Mouse (Mus musculus): ENCODE data around the gene Bckdha. TPM values are rescaled to one million over a fixed set of nuclear protein-coding genes. Genes with fewer than 3 reads are reported as not detected.

Gene Bckdha
- polyA plus RNA-seq, 1 experiment, result 16.4 TPM

- no peak within 1 kb of the TSS for H3K27ac ChIP-seq (ENCODE audit: insufficient read depth, low read length)
- no peaks in the 10 kb centered on the region for H3K4me1 ChIP-seq (ENCODE audit: control insufficient read depth, insufficient read depth, low read length)
- H3K4me3 ChIP-seq (ENCODE audit: insufficient read depth, low read length), result peak within 1 kb of the TSS; percentile 99
- TF ChIP-seq POLR2A (IDR thresholded peaks at IDR 0.05; ENCODE audit: low read depth, low read length) (peak; percentile 73), CTCF (IDR thresholded peaks at IDR 0.05; ENCODE audit: borderline replicate concordance, insufficient read depth, low read length) (no peak)
These were observed 39.7 kb downstream of the Bckdha start, which contains the start of gene Dmac2 for GRCm38 (mm10) chr7:25618865-25619721. TSS of gene Dmac2 (plus strand) at chr7:25619414.

DNA sequence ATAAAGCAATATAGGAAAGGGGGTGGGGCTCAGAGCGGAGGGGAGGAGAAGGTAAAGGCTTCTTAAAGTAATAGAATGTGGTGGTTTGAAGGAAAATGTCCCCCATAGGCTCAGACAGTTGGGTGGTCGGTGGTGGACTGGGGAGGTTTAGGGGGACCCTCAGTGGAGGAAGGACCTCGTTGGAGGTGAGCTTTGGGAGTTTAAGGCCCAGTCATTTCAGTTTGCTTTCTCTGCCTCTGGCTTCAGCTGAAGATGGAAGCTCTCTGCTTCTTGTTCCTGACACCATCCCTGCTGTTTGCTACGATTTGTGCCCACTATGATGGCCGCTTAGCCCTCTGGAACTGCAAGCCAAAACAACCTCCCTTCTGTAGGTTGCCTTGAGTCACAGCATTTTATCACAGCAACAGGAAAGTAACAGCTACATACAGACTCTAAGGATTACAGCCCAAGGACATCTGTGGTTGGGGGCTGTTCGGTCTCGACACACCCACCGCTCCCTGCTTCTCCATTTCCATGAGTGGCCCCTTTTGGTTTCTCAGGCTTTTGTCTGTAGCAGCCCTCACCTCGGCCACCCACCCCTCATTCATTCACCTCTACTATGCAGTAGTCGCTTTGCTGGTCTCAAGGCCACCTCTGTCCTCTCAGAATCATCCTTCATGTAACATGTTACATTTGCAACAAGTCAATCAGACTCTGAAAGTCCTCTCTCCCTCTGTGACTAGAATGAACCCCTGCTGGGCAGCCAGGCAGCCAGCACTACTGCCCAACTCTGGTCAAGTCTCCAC is 41.2 kb downstream of the Bckdha start:
- TF ChIP-seq POLR2A (IDR thresholded peaks at IDR 0.05; ENCODE audit: low read depth, low read length), result no peak
- TF ChIP-seq CTCF (IDR thresholded peaks at IDR 0.05; ENCODE audit: borderline replicate concordance, insufficient read depth, low read length), result no peak
- H3K27ac ChIP-seq (ENCODE audit: insufficient read depth, low read length), result no peak overlapping the region

DNA sequence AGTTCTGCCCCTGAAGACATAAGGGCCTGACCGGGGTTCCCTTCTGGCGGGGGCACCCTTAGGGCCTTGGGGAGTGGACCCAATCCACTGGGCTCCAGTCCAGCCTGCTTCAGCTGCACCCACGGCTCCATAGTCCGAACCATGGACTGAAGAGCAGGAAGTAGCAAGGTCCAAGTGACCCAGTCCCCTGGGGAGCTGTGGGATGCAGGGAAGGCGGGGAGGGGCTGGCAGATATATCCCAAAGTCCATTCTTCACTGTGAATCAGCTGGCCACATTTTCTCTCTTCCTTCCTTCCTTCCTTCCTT is 43.1 kb downstream of the Bckdha start, which contains the start of gene Erich4:
Erich4 (minus strand) TSS at position 187 of the 306 bp plus-strand sequence.
- no peaks in the 10 kb centered on the region for H3K4me1 ChIP-seq (ENCODE audit: control insufficient read depth, insufficient read depth, low read length)
- no peak within 1 kb of the TSS for H3K27ac ChIP-seq (ENCODE audit: insufficient read depth, low read length)
- H3K4me3 ChIP-seq (ENCODE audit: insufficient read depth, low read length), result no peak within 1 kb of the TSS
- TF ChIP-seq POLR2A (IDR thresholded peaks at IDR 0.05; ENCODE audit: low read depth, low read length), result no peak

More for the DNA sequence above, 41.2 kb downstream of the Bckdha start:
- no peak overlapping the region for H3K4me3 ChIP-seq (ENCODE audit: insufficient read depth, low read length)
- no peaks in the 10 kb centered on the region for H3K4me1 ChIP-seq (ENCODE audit: control insufficient read depth, insufficient read depth, low read length)

DNA sequence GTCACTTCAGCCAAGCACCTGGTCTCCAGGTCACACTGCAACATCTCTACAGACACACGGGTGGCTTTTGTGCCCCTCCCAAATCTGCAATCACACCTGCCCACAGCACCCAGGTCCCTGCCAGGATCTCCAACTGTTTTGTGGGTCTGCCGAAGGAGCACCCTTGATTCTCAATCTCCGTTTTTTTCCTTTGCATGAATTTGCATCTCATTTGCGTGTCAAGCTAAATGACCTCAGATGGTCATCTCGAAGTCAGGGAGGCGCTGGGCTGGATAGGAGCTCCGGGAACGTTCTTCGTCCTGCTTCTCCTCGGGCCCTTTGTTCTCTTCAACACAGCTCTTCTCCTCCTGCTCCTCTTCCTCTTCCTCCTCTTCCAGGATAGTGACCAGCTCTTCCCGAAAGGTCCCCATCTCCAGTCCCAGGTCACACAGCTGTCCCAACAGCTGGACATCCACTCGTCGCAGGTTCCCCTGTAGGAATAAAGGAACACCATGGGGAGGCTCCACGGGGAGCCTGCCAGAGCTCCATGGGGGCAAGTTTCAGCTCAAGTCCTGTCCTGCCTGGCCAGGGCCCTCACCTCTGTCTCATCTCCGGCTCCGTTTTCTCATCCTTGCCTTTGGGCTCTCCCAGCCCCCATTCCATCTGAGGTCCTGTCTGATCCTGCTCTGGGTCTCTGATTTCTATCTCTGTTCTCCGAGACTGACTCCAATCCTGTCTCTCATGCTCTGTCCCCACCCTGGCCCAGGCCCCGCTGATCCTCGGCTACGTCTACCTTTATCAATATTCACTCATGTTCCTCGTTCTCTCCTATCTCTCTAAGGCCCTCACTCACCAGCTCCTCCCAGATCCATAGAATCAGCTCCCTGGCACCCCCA is 43.7 kb downstream of the Bckdha start:
- no peak overlapping the region for H3K27ac ChIP-seq (ENCODE audit: insufficient read depth, low read length)
- no peak for TF ChIP-seq CTCF (IDR thresholded peaks at IDR 0.05; ENCODE audit: borderline replicate concordance, insufficient read depth, low read length)
- no peak for TF ChIP-seq POLR2A (IDR thresholded peaks at IDR 0.05; ENCODE audit: low read depth, low read length)
- no peaks in the 10 kb centered on the region for H3K4me1 ChIP-seq (ENCODE audit: control insufficient read depth, insufficient read depth, low read length)
- H3K4me3 ChIP-seq (ENCODE audit: insufficient read depth, low read length), result no peak overlapping the region

GRCm38 (mm10) chr7:25614086-25614485 is 44.7 kb downstream of the Bckdha start:
- TF ChIP-seq CTCF (IDR thresholded peaks at IDR 0.05; ENCODE audit: borderline replicate concordance, insufficient read depth, low read length) (no peak), POLR2A (IDR thresholded peaks at IDR 0.05; ENCODE audit: low read depth, low read length) (no peak)

DNA sequence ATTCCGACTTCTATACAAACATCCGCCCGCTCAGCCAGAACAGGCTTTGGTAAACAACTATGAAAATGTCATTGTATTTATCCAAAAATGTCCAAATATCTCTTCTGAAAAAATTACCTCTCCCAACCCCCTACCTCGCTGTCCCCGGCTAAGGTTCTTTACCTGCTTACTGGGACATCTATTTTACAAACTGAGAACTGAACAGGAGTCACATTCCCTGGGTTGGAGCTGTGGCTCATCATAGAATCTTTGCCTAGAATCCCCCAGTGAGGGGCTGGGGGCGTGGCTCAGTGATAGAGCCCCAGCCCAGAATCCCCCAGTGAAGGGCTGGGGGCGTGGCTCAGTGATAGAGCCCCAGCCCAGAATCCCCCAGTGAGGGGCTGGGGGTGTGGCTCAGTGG is 47.3 kb downstream of the Bckdha start:
- Histone ChIP-seq H3K4me3 (ENCODE audit: insufficient read depth, low read length) (no peak overlapping the region), H3K4me1 (ENCODE audit: control insufficient read depth, insufficient read depth, low read length) (no peaks in the 10 kb centered on the region), H3K27ac (ENCODE audit: insufficient read depth, low read length) (no peak overlapping the region)
- TF ChIP-seq POLR2A (IDR thresholded peaks at IDR 0.05; ENCODE audit: low read depth, low read length) (no peak), CTCF (IDR thresholded peaks at IDR 0.05; ENCODE audit: borderline replicate concordance, insufficient read depth, low read length) (no peak)

More at GRCm38 (mm10) chr7:25614086-25614485, 44.7 kb downstream of the Bckdha start:
- Histone ChIP-seq H3K27ac (ENCODE audit: insufficient read depth, low read length) (no peak overlapping the region), H3K4me1 (ENCODE audit: control insufficient read depth, insufficient read depth, low read length) (no peaks in the 10 kb centered on the region), H3K4me3 (ENCODE audit: insufficient read depth, low read length) (no peak overlapping the region)

GRCm38 (mm10) chr7:25610056-25610455 is 48.7 kb downstream of the Bckdha start:
- Histone ChIP-seq H3K4me1 (ENCODE audit: control insufficient read depth, insufficient read depth, low read length) (no peaks in the 10 kb centered on the region), H3K27ac (ENCODE audit: insufficient read depth, low read length) (no peak overlapping the region), H3K4me3 (ENCODE audit: insufficient read depth, low read length) (no peak overlapping the region)
- no peak for TF ChIP-seq CTCF (IDR thresholded peaks at IDR 0.05; ENCODE audit: borderline replicate concordance, insufficient read depth, low read length)
- no peak for TF ChIP-seq POLR2A (IDR thresholded peaks at IDR 0.05; ENCODE audit: low read depth, low read length)

GRCm38 (mm10) chr7:25607196-25607595 is 51.6 kb downstream of the Bckdha start:
- no peaks in the 10 kb centered on the region for H3K4me1 ChIP-seq (ENCODE audit: control insufficient read depth, insufficient read depth, low read length)
- H3K27ac ChIP-seq (ENCODE audit: insufficient read depth, low read length), result no peak overlapping the region
- no peak overlapping the region for H3K4me3 ChIP-seq (ENCODE audit: insufficient read depth, low read length)
- TF ChIP-seq CTCF (IDR thresholded peaks at IDR 0.05; ENCODE audit: borderline replicate concordance, insufficient read depth, low read length), result no peak
- TF ChIP-seq POLR2A (IDR thresholded peaks at IDR 0.05; ENCODE audit: low read depth, low read length), result no peak

GRCm38 (mm10) chr7:25606625-25607063 is 52.1 kb downstream of the Bckdha start:
- TF ChIP-seq CTCF (IDR thresholded peaks at IDR 0.05; ENCODE audit: borderline replicate concordance, insufficient read depth, low read length) (no peak), POLR2A (IDR thresholded peaks at IDR 0.05; ENCODE audit: low read depth, low read length) (no peak)
- H3K4me1 ChIP-seq (ENCODE audit: control insufficient read depth, insufficient read depth, low read length), result no peaks in the 10 kb centered on the region
- no peak overlapping the region for H3K4me3 ChIP-seq (ENCODE audit: insufficient read depth, low read length)
- no peak overlapping the region for H3K27ac ChIP-seq (ENCODE audit: insufficient read depth, low read length)
